Mouse (Mus musculus): ENCODE measurements around the gene Lcp2.
A peak's percentile ranks its signal among the peaks of the same experiment; 100 is the strongest.

Lcp2 gene

DNA sequence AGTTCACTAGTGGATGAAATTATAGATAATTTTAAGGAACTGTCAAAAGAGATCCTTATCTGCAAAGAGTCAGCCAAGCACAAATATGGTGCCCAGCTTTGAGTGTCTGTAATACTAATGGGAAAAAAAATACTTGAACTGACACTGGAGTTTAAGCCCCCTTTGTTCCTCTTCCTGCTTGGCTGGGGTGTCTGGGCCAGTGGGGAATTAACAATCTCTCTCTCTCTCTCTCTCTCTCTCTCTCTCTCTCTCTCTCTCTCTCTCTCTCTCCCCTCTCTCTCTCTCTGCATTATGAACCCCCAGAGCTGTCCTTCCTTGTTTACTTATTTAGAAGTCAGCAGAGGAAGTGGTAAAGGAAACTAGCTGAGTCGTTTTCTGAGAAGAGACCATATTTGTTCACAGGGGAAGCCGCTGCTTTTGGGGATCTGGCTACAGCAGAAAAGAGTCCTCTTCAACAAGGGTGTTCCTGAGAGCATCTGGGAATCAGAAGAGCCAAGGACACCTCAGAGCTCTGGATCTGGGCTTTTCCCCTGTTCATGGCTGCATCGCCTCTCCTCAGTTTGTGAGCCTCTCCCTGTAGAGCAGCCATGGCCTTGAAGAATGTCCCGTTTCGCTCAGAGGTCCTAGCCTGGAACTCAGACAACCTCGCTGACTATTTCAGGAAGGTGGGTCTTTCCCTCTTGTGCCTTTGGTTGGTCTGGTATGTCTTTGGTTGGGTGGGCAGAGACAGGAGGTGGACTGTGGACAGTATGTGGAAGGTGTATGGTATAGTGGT is at the start of gene Lcp2:
Gene Lcp2, plus strand, starts transcription at position 154 of the 775 bp plus-strand sequence.
- DNase-seq (ENCODE audit: low read depth), result no peak

DNA sequence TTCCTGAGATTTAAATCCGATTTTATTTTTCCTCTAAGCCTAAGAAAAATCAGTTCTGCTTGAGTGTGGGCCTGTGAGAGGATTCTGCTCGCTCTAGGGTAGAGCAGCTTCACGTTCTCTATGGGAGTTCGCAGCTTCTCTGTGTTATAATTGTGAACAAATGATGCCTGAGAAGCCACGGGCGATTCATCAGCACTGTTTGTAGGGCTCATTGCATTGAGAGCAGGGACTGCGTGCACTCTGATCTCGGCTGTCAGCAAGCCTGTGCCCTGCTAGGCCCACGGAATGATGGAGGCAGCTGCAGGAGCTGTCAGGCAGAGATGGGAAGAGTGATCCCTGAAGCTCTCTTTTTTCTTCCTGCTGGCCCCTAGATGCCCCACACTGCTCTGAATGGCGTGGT is 48.5 kb upstream of the Lcp2 start:
- no peak for DNase-seq (ENCODE audit: low read depth)

DNA sequence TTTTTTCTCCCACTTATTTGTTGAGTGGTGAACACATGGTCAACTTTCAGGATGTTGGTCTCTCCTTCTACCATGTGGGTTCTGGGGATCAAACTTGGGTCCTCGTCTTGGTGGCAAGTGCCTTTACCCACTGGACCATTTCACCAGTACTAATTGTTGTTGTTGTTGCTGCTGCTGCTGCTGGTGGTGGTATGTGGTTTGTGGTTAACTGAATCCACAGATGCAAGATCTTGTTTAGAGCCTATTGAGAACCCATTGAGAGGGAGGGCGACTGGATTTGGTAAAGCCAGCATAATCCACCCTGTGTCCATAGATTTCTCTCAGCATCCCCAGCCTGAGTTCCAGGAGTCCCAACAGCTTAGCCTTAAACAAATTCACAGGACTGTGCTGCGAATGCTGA is 46.3 kb upstream of the Lcp2 start:
- no peak for DNase-seq (ENCODE audit: low read depth)

DNA sequence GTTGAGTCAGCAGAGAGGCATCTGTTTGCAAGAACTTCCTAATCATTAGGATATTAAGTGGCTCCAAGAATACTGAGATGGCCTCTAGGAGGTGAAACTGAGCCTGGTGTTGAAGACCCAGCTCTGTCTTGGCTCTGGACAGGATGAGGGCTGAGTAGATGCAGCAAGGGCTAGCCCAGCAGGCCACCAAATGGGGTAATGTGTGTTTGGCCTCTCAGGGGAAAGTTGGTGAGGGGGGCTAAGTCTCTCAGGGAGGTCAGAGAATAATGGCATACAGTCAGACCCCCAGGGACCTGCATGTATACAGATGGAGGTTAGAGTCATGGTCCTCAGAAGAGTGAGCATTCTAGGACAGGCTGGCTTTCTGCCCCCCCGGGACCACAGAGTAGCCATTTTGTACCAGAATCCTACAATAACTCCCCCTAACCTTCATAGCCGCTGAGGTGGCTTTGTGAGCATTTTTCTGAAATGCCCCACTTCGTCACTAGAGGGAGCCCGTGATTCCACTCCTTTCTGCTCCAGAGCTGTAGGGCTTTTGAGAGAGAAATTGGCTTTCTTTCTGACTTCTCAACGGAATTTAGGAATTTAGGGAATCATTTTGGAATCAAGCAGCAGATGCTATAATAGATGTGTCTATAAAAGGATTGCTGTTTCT is 44.7 kb upstream of the Lcp2 start:
- DNase-seq (ENCODE audit: low read depth), result peak; percentile 65

DNA sequence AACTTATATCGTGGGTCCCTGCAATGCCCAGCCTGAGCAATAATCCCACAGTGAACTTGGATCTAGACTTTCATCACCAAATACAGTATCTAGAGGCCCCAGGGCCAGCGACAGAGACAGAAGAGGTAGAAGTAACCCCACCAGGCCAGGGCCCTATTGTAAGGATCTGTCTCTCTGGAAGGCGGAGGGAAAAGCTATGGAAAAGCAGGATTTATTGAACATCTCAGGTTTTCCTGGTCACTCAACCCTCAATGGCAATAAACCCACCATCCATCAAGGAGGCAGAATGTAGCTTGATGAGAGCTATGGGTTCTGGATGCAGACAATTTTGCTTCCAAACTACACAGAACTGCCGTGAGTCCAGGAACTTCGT is 44.1 kb upstream of the Lcp2 start:
- DNase-seq (ENCODE audit: low read depth), result no peak

DNA sequence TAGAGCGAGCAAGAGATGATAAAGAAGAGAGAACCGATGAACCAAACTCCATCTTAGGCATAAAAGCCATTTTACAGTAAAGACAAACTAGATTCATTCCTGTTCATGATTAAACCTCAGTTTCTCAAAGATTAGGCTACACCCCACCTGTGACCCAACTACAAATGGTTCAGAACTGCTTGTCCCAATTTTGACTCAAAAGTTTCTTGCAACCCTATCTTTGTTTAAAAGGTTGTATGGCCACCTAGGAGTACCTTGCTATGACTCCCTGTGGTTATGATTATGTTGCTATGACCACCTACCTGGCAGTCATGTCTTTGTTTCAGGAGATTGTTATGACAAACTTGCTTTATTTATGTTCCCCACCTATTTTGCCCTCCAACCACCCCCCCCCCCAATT is 39.1 kb upstream of the Lcp2 start:
- no peak for DNase-seq (ENCODE audit: low read depth)

DNA sequence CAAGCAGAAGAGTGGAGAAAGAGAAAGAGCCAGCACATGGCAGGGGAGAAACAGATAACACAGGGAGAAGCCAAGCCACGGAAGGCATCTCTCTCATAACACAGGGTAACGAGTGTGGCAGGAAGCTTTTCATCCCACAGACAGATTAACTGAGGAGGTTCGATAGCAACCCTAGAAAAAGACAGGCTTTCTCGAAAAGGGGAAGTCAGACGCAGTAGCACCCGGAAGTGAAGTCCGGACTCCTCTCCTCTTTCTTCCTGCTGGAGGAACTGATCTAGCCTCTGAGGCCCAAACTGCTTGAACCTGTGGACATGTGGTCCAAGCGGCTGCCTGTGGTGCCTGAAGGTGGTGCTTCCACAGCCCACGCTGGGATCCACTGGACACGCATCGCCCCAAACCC is 38.5 kb upstream of the Lcp2 start:
- no peak for DNase-seq (ENCODE audit: low read depth)

DNA sequence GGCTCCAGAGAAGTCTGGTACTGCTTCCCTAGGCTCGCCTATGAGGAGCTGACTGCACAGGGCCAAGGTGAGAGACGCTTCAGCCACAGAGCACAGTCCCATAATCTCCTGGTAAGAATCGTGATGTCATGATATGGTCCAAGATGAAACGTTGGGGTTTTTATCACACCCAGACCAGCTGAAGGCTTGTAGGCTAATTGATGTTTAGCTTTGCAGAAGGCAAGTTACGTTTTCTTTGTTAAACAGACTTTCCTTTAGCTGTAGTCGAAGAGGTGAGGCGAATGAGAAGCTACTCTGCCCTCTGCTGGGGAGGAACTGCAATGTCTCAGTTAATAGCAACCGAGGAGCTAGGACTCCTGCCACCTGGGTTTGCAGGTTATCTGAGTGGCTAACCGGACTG is 38.0 kb upstream of the Lcp2 start:
- peak; percentile 13 for DNase-seq (ENCODE audit: low read depth)

DNA sequence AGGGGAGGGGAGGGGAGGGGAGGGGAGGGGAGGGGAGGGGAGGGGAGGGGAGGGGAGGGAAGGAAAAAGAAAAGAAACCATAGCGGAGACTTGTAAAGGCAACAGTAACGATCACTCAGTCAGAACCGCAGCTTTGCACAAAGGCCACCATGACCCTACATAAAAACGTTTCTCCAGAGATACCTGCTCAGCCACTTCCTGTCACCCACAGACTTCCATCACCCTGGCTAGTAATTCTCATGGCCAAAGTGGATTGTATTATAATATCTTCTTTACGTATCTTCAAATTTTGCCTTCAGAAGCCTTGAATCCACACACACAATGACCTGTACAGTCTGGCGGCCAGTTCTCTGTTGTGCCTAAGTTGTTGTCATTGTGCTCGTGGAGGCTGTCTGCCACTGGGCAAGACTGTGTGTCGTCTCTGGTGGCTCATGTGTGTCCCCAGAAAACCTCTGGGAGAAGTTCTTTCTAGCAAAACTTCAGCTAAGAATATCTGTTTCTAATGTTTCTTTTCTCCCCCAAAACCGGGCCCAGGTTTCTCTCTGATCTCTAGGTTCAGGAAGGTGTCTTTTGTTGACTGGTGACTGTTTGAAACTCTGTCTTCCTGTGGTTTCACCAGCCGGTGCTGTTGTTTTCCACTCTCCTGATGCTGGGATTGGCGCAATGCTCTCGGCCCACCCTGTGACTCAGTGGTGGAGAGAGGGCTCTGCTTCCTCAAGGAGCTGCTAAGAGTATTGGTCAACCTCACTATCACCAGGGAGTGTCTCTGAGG is 37.2 kb upstream of the Lcp2 start:
- no peak for DNase-seq (ENCODE audit: low read depth)

DNA sequence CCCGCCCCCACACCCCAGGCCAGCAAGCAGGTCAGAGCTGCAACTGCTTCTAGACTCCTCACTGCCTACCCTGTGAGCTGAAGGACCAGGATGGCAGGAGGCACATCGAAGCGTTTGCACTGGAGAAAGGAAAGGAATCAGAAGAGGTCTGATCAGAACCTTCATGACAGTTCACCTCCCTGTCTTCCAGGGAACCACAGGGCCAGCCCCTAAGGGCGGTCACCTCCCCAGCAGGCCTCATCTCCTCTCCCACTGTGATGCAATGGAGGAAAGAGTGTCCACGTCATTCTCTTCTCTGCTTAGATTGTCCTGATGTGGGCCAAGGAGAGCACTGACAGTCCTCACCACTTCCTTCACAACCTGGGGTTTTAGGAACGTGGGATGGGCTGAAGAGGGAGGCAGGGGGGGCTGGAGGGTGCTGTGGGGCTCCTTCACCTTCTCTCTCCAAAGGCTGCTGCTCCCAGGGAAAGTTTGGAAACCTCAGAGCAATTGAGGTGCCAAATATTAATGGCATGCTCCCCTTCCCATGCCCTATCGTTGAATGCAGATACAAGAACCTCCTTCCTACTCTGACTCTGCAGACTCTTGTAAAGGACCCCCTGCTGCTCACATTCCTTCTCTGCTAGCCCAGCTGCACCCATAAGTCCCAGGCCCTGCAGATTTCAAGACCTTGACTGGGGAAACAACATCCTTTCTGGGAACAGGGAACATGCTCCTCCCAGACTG is 36.4 kb upstream of the Lcp2 start:
- DNase-seq (ENCODE audit: low read depth), result no peak

DNA sequence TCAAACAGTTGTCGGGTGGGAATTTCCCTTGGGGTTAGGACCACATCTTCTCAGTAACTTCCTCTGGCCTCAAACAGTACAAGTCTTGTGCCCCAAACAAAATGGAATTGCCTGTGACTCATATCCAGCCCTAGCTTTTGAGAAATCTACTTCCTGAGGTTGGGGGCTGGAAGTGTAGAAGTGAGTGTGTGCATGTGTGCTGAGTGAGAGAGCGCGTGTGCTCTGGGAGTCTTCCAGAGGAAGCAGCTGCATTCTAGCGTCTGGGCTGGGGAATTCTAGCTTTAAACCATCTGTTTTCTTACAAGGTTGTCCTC is 35.9 kb upstream of the Lcp2 start:
- DNase-seq (ENCODE audit: low read depth), result no peak

DNA sequence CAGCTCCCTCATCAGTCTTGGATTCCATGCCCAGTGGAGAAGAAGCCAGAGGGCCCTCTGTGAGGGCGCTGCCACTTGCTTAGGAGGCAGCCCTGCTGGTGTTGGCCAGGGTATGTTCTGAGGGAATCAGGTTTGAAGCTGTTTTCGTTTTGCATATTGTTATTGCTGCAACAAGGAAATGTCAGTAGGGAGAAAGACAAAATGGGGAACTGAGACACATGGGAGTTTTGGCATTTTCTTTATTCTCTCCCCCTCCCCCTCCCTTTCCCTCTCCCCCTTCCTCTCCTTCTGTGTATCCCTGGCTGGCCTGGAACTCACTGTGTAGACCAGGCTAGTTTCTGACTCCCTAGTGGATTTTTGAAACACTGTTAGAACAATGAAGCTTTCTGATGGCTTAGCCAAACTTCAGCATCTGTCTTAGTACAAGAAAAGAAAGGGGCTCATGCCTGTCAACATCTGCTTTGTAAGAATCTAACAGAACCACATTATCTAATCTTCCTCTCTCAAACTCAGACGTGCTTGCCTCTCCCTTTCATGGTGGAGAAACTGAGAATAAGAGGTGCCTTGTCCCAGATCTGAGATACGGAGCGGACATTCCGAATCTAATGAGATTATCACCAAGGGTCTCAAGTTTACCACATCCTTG is 34.6 kb upstream of the Lcp2 start:
- no peak for DNase-seq (ENCODE audit: low read depth)

DNA sequence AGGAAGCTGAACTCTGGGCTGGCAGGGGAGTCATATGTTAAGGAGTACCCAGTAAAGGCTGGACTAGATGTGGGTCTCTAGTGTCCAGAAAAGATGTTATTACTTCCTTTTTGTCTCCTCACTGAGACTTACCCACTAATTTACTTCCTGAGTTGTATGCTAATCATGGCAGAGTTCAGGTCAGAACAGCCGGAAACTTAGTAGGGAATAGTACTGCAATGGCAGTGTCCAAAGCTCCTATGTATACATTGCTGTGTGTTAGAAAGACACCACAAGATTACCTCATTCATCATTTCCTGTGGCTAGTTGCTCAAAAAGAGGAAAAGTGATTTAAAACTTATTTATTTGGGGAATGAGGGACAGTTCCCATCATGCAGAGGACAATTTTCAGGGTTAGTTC is 21.6 kb upstream of the Lcp2 start:
- DNase-seq (ENCODE audit: low read depth), result no peak

DNA sequence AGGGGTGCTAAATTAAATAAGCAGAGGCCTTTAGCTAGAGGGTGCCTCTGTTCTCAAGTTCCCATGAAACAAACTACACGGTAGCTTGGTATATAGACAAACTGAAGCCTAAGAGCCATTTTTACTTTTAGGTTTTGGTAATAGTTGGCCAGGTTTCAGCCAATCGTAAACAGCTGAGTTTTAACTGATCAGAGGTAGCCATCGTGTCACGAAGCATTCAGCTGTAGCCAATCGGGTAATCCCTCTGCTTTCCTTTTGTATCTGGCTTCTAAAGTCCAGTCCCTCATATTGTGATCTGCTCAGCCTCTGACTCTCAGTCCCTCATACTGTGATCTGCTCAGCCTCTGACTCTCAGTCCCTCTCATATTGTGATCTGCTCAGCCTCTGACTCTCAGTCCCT is 17.1 kb upstream of the Lcp2 start:
- DNase-seq (ENCODE audit: low read depth), result no peak

DNA sequence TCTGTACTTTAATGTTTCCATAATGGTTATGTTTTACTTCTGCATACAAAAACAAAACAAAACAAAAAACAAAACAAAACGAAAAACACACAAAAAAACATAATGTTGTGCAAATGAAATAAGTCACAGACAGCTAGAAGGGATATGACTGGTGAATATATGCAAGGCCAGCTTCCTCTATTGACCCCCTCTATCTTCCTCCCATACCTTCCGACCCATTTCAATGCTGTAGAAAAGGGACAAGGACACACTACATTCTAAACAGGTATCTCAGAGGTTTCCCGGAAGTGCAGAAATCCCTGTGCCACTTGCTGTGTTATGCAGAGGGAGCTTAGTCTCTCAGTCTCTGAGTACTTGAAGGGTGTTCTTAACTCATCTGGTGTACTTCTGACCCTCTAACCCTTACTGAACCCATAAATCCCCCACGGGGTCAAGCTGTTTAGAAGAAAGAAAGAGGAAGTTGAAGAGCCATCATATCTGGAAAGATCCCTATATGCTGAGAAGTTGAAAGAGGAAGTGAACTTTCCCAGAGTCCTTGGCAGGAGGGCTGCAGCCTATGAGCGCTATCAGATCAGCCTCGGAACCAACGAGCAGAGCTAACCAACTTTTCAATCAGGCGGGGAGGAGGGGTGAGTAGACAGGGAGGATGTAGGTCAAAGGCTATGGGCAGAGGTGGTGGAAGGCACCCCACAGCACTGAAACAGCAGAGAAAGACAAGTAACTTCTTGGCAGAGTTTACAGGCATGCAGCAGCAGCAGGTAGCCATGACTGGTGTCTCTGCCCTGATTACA is 15.5 kb upstream of the Lcp2 start:
- DNase-seq (ENCODE audit: low read depth), result no peak

DNA sequence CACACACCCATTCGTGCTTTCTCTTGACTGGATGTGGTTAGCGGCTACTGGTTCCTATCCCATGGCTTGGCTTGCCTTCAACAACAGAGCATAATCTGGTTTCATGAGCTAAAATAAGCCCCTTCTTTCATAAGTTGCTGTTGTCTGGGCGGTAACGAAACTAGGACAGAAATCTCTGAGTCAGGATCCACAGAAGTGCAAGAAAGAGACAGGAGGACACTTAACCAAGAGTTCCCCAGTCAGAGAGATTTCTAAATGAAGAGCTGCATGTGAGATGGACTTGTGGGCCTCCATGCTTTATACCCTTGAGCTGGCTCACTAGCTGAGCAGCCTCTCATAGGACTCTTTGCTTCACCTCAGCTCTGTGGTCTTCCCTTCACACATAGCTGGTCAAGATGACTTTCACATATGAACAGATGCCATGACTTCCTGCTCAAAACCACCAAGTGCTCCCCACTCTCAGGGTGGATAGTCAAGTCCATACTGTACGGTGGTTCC is 12.7 kb upstream of the Lcp2 start:
- DNase-seq (ENCODE audit: low read depth), result no peak

DNA sequence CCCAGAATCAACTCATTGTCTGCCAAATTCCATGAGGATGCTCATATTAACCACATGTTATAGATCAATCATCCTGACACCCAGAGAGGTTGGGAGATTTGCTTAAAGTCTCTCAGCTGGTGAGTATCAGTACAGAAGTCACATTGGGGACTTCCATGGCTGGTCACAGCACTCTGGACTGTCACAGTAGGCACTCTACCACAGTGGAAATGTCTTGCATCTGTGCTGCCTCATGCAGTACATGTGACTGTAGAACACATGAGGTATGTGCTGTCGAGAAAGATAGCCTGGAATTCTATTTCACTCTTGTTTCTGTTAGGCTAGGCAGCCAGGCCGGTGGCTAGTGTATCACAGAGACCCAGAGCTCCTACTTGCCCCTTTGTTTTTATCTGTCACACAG is 11.9 kb upstream of the Lcp2 start:
- no peak for DNase-seq (ENCODE audit: low read depth)

DNA sequence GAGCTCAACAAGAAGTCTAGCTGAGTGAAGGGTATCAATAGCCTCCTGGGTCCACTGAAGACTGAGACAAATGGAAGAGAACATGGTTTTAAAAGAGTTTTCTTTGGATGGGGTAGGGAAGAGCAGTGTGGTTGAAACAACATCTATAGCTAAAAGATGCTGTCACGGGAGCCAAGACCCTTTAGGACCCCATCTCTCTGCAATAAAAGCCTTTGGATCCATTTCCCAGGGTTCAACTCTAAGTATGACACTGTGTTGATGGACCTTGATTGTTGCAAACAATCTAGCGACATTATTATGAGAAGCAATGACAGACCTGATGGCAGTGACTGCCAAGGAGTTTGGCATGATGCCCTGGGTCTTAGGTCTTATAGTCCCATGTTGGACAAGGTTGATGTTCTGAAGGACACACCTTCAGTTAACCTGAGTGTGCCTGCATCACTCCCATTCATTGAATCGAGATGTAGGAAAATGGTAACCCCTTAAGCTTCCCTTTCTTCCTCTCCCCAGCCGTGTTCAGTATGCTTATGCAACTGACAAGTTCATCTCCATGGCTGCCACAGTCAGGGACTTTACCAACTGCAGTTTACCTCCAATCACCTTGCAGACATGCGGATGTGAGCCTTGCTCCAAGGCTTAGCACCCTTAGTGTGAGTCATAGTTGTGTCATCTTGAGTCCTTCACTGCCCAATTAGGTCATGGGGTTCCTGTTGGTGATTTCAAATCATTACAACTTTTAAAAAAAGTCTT is 10.6 kb upstream of the Lcp2 start:
- DNase-seq (ENCODE audit: low read depth), result no peak

DNA sequence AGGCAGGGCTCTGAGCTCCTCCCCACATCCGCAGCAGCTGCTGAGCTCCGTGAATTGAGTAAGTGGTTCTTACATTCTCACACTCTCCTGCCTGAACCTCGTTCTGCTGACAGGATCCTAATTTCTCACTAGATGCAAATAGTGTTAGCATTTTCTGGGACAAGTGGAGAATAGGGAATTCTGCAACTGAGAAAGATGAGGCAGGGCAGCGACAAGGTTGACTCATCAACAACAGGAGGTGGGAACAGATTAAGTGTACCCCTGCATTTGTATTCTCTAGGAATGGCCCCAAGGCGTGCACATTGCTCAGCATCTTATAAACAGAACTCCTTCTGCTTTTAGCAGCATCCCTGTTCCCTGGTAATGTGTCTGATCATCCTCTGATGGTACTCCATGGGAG is 6.7 kb upstream of the Lcp2 start:
- no peak for DNase-seq (ENCODE audit: low read depth)

DNA sequence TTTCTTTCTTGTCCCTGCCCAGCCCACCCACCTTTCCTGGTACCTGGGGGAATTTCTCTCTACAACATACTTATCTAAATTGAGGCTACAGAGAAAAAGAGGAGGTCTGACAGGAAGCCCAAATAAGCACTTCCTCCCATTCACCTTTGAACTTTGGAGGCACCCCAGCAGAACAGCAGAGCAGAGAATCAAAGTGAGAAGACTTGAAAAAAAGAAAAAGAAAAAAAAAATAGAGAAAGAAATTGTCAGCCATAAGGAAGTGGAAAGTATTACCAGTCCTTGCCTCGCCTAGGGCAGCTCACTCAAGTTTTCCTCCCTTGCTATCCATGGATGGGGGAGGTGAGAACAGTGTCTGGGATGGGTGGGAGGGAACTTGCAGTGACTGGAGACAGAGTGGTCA is 3.9 kb upstream of the Lcp2 start:
- DNase-seq (ENCODE audit: low read depth), result no peak

DNA sequence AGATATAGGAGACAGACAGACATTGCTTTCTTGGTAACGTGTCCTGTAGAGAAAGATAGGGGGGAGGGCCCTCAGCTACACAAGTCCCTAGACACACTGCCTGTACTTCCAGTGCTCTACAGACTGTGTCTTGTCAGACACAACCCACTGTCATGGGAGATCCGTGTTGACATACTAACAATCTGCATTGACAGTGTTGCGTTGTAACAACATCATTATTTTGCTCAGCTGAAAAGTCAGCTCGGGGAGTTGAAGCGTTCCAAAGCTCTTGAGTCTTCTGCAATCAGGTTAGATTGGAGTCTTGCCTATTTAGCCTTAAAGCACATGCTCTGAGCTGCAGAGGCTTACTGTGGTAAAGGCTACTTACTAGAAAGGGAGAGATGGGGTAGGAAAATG is 820 bp downstream of the Lcp2 start:
- DNase-seq (ENCODE audit: low read depth), result no peak

All from NIH3T3 (cell line).